Mouse (Mus musculus) hindbrain, embryonic 12.5 days (tissue): Measurements from ENCODE around the gene Tmc1. TPM values are rescaled to one million over a fixed set of nuclear protein-coding genes. Genes with fewer than 3 reads are reported as not detected.
A peak's percentile ranks its signal among the peaks of the same experiment; 100 is the strongest.

Experiments used
- ATAC-seq: fragments of 200-750 bp; cut with Nextera tagmentation; 2 replicates; pipeline ENCODE4 v1.8.0; 2017; ENCODE audit warnings: moderate TSS enrichment; ENCODE audit not compliant: low FRiP score
- H3K27ac ChIP-seq: fragments of 300-500 bp; sonication (generic); 2 replicates; pipeline ENCODE4 v1.5.1; 2016; ENCODE audit warnings: mild to moderate bottlenecking
- H3K27me3 ChIP-seq: fragments of 300-500 bp; sonication (generic); 2 replicates; pipeline ENCODE4 v1.6.1; 2016; ENCODE audit warnings: mild to moderate bottlenecking
- H3K36me3 ChIP-seq: fragments of 300-500 bp; sonication (generic); 2 replicates; pipeline ENCODE4 v1.6.1; 2016; ENCODE audit warnings: mild to moderate bottlenecking
- H3K4me1 ChIP-seq: fragments of 300-500 bp; sonication (generic); 2 replicates; pipeline ENCODE4 v1.6.1; 2016
- H3K4me2 ChIP-seq: fragments of 300-500 bp; sonication (generic); replicated peaks from 2 replicates; pipeline ENCODE4 v1.6.1; 2016; ENCODE audit warnings: mild to moderate bottlenecking
- H3K4me3 ChIP-seq: fragments of 300-500 bp; sonication (generic); 2 replicates; pipeline ENCODE4 v1.5.1; 2016; ENCODE audit warnings: mild to moderate bottlenecking
- H3K9ac ChIP-seq: fragments of 300-500 bp; sonication (generic); 2 replicates; pipeline ENCODE4 v1.6.1; 2016; ENCODE audit warnings: mild to moderate bottlenecking, moderate library complexity
- H3K9me3 ChIP-seq: fragments of 300-500 bp; sonication (generic); replicated peaks from 2 replicates; pipeline ENCODE4 v1.6.1; 2016; ENCODE audit warnings: mild to moderate bottlenecking
- WGBS: fragments of 180-500 bp; shearing (Covaris S2); methylation state at CpG from one replicate; pipeline ENCODE4 v1.1.7; 2016; 5-methylcytosine and 5-hydroxymethylcytosine counted together
- polyA plus RNA-seq: library from polyadenylated mRNA; unstranded; fragments of >200 nt; fragmentation: Nextera tagmentation; extraction: Ambion mirVana; gene quantifications from 2 replicates; pipeline ENCODE4 v1.2.1, GENCODE M21; 2016

The Tmc1 gene
- polyA plus RNA-seq, 1 experiment from 2014 or later, result 0.08 TPM

DNA sequence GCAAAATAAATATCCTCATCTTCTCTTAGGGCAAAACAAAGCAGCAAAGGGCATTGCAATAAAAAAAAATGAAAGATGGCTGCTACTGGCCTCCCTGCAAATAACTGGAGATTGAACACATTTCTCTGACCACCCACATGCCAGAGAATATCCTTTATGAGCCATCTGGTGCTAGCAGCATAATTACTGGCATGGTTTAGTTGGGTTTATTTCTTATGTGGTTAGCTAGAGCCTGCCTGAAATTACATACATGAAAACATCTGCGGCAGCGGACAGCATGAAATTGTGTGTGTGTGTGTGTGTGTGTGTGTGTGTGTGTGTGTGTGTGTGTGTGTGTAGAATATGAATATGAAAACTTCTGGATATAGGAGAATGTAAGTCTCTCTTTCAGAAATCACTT, 161.2 kb downstream of the Tmc1 start:
- H3K9me3 ChIP-seq, result no peaks in the 10 kb centered on the region
- ATAC-seq, result peak; percentile 63; the same call in 1 of the 2 replicates
- no peak overlapping the region for H3K4me2 ChIP-seq
- H3K9ac ChIP-seq, result no peak overlapping the region
- H3K4me1 ChIP-seq, result no peaks in the 10 kb centered on the region
- no peaks in the 10 kb centered on the region for H3K36me3 ChIP-seq
- H3K4me3 ChIP-seq, result no peak overlapping the region
- H3K27me3 ChIP-seq, result no peaks in the 10 kb centered on the region
- no peak overlapping the region for H3K27ac ChIP-seq
- 79% methylated on average over 2 of the region's 2 CpGs for WGBS

DNA sequence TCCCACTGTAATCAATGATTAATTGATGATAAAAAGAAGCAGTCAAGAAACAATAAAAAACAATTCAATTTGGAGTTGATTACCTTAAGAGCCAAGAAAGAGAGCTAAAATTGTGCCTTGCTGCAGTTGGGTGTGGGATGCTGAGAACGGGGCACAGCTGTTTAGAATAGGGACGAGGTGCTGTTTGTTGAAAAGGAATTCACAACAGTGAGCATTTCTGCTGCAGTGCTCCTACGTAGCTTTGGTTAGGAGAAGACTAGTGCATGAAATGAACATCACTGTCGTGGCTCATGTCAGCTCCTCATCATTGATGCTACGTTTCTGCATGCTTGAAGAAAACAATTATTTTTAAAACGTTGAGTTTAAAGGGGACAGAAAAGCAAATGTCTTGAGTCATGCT, 166.7 kb downstream of the Tmc1 start:
- Histone ChIP-seq H3K27me3 (no peaks in the 10 kb centered on the region), H3K9ac (no peak overlapping the region), H3K9me3 (no peaks in the 10 kb centered on the region), H3K4me1 (no peaks in the 10 kb centered on the region), H3K36me3 (no peaks in the 10 kb centered on the region), H3K4me3 (no peak overlapping the region), H3K4me2 (no peak overlapping the region), H3K27ac (no peak overlapping the region)
- no peak for ATAC-seq
- 84% methylated on average over 6 of the region's 6 CpGs for WGBS

DNA sequence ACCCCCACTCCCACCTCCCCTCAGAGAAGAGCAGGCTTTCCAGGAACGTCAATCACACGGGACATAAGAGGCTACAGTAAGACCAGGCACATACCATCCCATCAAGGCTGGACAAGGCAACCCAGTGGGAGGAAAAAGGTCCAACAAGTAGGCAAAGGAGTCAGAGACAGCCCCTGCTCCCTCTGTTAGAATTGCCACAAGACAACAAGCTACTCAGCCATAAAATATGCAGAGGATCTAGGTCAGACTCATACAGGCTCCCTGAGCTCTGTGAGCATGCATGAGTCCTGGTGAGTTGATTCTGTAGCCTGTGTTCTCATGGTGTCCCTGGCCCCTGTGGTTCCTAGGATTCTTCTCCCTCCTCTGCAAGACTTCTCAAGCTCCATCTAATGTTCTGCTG, 178.3 kb downstream of the Tmc1 start:
- Histone ChIP-seq H3K9me3 (no peaks in the 10 kb centered on the region), H3K9ac (no peak overlapping the region), H3K4me1 (no peaks in the 10 kb centered on the region), H3K36me3 (no peaks in the 10 kb centered on the region), H3K4me2 (no peak overlapping the region), H3K4me3 (no peak overlapping the region), H3K27ac (no peak overlapping the region), H3K27me3 (no peaks in the 10 kb centered on the region)
- ATAC-seq, result no peak
- 63% methylated on average over 2 of the region's 2 CpGs for WGBS

GRCm38 (mm10) chr19:20773941-20774340, 180.1 kb downstream of the Tmc1 start:
- WGBS, result 91% methylated on average over 7 of the region's 7 CpGs
- Histone ChIP-seq H3K9ac (no peak overlapping the region), H3K27me3 (no peaks in the 10 kb centered on the region), H3K9me3 (no peaks in the 10 kb centered on the region), H3K27ac (no peak overlapping the region), H3K4me1 (no peaks in the 10 kb centered on the region), H3K4me2 (no peak overlapping the region), H3K4me3 (no peak overlapping the region), H3K36me3 (no peaks in the 10 kb centered on the region)
- ATAC-seq, result no peak

GRCm38 (mm10) chr19:20764214-20764613, 189.8 kb downstream of the Tmc1 start:
- Histone ChIP-seq H3K36me3 (no peaks in the 10 kb centered on the region), H3K27me3 (no peaks in the 10 kb centered on the region), H3K9me3 (no peaks in the 10 kb centered on the region), H3K4me1 (no peaks in the 10 kb centered on the region), H3K4me3 (no peak overlapping the region), H3K9ac (no peak overlapping the region), H3K27ac (no peak overlapping the region), H3K4me2 (no peak overlapping the region)
- no peak; the same call in 1 of the 2 replicates for ATAC-seq
- 23% methylated on average over 1 of the region's 1 CpGs for WGBS

DNA sequence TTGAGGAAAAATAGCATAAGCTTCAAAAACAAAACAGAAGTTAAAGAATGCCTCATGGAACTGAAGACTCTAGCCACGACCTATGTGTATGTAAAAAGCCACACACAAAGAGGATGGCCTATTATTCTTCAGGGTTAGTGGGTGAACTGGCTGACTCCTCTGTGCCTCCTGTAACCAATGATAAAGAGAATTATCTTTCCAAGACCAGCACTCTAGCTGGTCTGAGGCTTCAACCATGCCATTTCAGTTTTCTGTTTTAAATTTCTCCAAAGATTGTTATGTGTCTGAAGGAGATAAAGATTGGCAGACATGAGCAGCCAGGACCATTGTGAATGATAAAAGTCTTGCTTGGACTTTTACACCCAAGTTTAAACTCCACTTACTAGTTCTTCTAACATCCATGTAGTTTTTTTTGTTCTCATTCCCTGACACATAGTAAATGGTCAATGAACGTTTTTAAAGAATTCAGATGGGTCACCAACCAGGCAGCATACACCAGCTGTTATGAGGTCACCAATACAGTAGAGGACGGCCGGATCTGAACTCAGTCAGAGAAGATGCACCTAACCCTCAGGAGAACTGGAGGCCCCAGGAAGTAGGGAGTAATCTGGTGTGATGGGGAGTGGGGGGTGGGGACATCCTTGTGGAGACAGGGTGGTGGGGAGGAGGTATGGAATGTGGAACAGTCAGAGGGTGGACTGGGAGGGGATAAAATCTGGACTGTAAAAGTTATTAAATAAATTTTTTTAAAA, 192.2 kb downstream of the Tmc1 start:
- WGBS, result 65% methylated on average over 4 of the region's 4 CpGs

GRCm38 (mm10) chr19:20761119-20761518, 192.9 kb downstream of the Tmc1 start:
- ATAC-seq, result no peak
- no peak overlapping the region for H3K4me2 ChIP-seq
- H3K9me3 ChIP-seq, result no peaks in the 10 kb centered on the region
- no peak overlapping the region for H3K27ac ChIP-seq
- no peaks in the 10 kb centered on the region for H3K27me3 ChIP-seq
- 72% methylated on average over 3 of the region's 3 CpGs for WGBS
- H3K9ac ChIP-seq, result no peak overlapping the region
- H3K36me3 ChIP-seq, result no peaks in the 10 kb centered on the region
- H3K4me3 ChIP-seq, result no peak overlapping the region
- H3K4me1 ChIP-seq, result no peaks in the 10 kb centered on the region

More for the DNA sequence above, 192.2 kb downstream of the Tmc1 start:
- Histone ChIP-seq H3K4me2 (no peak overlapping the region), H3K4me3 (no peak overlapping the region), H3K27me3 (no peaks in the 10 kb centered on the region), H3K9me3 (no peaks in the 10 kb centered on the region), H3K36me3 (no peaks in the 10 kb centered on the region), H3K9ac (no peak overlapping the region), H3K27ac (no peak overlapping the region), H3K4me1 (no peaks in the 10 kb centered on the region)
- no peak for ATAC-seq

- Histone ChIP-seq H3K27ac (no peak overlapping the region), H3K4me3 (no peak overlapping the region), H3K4me1 (no peaks in the 10 kb centered on the region), H3K4me2 (no peak overlapping the region), H3K36me3 (no peaks in the 10 kb centered on the region), H3K9me3 (no peaks in the 10 kb centered on the region), H3K27me3 (no peaks in the 10 kb centered on the region), H3K9ac (no peak overlapping the region)
- 91% methylated on average over 1 of the region's 1 CpGs for WGBS
- no peak for ATAC-seq
Observed at GRCm38 (mm10) chr19:20744630-20745029, 209.4 kb downstream of the Tmc1 start.

Other genes with a start within 250 kb of the Tmc1 start
- 1.3 and 1.4 TPM in 2 replicates for gene Aldh1a7, start 226.6 kb downstream of the Tmc1 start, polyA plus RNA-seq